Mouse (Mus musculus) thymus, postnatal 14 days (tissue): ENCODE results near the gene Dnaja3.
A peak's percentile ranks its signal among the peaks of the same experiment; 100 is the strongest.
"Not testable (repeated sequence)": the region's sequence is repeated elsewhere in the genome, so short reads cannot be mapped to it uniquely, and the experiment has no call there.

Experiments
- DNase-seq: peaks from one replicate; pipeline ENCODE4 v3.0.0; 2021

The Dnaja3 gene

DNA sequence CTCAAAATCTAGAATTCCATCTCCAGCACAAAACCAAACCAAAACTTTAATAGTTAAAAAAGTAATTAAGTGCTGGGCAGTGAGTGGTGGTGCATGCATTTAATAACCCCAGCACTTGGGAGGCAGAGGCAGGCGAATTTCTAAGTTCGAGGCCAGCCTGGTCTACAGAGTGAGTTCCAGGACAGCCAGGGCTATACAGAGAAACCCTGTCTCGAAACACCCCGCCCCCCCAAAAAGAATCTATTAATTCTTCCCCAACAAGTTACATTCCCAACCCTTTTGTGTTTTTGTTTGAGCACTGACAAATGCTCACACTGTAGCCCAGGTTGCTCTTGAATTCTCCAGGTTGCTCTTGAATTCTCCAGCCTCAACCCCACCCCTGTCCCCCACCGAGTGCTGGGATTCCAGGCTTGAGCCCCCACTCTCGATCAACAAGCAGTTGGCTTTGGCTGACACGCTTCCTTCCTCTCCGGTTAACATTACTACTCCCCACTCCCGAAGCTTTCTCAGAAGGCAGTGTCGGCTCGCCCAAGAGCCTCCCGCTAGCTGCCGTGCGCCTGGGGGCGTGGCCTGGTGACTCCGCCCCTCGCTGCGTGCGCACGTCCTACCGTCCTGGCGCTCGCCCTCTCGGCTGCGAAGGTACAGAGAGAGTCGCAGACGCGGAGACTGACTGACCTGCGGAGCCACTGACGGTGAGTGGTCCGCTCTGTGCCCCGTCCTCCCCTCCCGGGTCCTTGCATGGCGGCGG, 86.2 kb downstream of the Dnaja3 start, which contains the start of gene Hmox2:
Hmox2 (plus strand) TSS at position 582 of the 748 bp plus-strand sequence.
- DNase-seq, result peak; percentile 97

DNA sequence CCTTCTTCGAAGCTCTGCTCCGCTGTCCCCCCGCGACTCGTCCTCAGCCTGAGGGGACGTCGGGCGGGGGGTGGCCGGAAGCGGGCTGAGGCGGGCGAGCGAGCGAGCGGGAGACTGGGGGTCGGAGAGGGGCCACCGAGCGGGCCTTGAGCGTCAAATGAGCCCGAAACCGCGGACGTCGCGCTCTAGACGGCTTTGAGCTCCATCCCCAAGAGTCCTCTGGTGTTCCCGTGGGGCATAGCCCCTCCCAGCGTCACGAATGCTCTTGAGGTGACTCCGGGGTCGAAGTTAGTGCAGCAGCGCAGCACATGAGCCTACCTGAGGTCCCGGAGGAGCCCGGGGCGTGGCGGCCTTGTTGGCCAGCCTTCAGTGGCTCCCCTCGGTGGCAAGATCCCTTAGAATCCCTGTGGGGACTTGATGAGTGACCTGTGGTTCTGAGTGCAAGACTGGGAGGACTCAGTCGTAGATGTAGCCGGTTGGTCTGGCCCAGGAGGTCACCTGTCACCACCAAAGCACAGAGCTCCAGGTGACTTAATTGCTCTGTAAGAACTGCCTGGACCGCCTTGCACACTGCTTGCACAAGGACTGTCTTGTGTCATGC, 86.8 kb downstream of the Dnaja3 start:
- DNase-seq, result no peak

DNA sequence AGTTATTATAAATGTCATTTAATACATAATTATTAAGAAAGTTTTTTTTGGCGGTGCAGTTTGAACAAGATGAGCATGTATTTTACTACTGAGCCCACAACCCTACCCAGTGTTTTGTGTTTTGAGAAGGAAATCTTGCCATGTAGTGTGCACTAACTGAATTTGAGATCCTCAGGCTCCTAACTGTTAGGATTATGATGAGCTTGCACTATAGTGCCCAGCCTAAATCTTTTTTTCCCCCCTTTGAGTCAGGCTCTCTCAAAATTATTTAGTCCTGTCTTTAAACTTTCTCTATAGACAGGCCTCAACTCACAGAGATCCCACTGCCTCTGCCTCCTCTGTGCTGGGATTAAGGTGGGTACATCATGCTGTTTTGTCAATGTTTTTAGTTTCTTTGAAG, 87.7 kb downstream of the Dnaja3 start:
- no peak for DNase-seq

DNA sequence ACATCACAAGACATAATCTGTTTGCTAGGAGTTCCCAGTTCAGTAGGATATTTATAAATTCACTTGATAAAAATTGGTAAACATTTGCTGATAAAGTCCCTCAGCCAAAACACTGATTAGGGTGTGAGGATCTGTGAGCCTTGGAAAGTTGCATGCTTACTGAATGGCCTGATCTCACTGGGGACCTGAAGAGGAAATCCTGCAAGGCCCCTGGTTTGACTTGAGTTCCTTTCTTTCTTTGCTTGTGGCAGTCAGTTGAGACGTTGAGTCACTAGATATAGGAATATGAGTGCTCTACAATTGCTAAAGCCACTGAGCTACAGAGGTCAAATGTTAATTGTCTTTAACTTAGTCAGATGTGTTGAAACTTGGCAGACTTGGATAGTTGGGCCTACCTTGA, 88.2 kb downstream of the Dnaja3 start:
- no peak for DNase-seq

DNA sequence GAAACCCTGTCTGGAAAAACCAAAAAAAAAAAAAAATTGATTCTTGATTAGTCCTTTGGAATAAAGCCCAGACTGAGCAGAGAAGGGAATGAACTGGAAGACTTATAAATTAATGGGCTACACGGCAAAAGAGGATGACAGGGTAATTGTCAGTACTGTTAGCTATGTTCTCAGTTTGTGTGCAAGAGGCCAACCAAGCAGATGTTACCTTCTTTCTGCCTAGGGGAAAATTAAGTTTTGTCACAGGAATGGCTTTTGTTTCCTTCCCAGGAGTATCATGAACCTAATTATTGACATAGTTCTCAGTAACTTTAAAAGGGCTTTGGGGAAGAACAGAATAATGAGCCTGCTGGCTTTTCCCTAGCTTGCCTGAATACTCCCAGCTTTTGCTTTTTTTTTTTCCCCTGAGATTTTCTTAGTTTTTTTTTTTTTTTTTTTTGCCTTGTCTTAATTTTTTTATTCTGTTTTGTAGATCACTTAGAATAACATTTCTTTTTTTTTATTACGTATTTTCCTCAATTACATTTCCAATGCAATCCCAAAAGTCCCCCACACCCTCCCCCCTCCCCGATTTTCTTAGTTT, 91.1 kb downstream of the Dnaja3 start:
- DNase-seq, result no peak

DNA sequence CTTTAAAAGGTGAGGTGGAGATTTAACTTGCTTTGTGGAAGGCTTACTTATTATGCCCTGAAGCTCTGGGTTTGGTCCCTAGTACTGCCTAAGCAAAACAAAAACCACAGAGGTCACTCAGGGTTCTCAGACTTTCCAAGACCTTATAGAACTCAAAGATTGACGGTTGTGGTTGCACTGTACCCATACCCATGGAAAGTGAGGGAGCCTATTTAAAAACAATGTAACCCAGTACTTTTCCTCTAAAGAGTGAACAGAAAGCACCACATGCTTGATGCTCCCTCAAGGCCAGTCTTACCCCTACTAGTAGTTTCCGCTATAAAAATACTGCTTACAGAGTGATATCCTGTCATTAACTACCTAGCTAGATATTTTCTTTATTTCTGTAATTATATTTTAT, 96.5 kb downstream of the Dnaja3 start:
- DNase-seq, result no peak

DNA sequence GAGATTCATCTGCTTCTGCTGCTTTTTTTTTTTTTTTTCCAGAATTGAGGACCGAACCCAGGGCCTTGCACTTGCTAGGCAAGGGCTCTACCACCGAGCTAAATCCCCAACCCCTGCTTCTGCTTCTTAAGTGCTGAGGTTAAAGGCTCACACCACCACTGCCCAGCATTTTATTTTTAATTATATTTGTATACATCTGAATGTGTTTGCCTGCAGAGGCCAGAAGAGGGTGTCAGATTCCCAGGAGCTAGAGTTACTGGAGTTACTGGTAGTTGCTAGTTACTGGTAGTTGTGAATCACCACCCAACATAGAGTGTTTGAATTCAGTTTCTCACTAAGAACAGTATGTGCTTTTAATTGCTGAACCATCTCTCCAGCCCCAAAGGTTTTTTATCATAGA, 100.2 kb downstream of the Dnaja3 start:
- no peak for DNase-seq

DNA sequence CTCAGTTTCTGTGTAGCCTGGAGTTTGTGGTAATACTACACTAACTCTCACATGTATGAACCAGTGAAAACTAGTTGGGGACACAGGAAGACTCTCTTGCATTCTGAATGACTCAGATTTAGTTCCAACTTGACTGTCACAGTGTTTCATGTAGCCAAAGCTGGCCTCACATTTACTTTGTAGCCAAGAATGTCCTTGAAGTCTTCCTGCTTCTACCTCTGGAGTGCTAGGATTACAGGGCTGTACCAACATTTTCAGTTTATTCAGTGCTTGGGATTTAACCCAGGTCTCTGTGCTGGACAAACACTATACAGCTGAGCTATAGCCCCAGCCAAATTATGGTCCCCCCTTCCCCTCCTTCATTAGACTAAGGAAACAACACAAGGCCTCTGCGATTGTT, 102.4 kb downstream of the Dnaja3 start:
- no peak for DNase-seq

DNA sequence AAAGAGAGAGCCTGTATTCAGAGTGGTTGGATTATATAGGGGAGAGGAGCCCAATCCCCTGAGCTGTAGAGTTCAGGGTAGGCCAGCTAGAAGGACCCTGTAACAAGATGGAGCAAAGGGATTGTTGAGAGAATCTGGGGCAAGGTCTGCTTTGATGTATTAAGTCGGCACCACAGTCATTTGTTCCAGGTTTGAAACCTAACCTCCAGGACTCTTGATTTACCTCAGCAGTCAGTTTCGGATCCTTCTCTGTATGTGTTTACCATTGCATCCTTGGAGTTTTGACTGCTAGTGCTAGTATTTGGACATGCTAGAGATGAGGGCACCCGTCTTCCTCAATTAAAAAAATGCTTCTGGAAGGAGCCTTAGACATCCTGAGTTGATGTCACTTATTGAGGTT, 112.4 kb downstream of the Dnaja3 start:
- DNase-seq, result no peak

DNA sequence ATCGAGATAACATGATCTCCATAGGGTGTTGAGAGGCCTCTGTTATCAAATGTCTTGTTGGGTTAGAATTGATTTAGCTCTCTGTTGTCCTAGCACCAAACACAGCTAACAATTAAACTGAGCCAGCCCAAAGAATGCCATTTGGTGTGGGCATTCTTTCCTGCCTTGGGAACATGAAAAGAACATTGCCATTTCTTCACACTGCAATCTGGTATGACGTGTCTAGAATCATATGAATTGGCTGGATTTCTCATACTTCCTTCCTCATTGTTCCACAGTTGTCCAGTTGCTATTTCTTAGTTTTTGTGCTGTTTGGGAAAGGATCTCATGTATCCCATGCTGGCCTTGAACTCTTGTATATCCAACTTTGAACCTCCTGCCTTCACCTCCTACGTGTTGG, 114.3 kb downstream of the Dnaja3 start:
- no peak for DNase-seq

DNA sequence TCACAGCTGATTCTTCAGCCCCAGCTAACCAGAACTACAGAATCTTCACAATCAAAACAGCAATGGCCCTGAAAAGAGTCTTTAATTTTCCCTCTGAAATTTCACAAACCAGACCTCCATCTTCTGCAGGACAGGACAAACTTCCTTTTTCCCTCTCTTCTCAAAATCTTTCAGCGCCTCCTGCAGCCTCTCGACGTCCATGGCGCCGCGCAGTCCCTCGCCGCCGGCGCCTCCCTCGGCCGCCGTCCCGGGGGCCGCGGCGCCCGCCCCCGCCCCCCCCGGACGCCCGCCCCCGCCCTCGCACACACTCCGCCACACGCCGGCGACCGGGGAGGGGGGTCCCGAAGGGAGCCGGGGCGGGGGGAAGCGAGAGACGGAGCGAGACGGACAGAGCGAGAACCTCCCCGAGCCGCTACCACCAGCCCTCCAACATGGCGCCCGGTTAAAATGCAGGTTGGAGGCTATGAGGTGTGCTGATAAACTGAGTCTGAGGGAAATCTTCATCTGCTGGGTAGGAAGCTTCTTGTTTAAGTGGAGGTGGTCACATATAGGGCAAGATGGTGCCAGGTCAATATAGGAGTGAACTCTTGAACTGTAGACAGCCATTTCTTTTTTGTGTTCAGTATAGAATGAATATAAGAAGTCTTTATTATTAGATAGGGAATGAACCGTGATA, 117.0 kb downstream of the Dnaja3 start:
- DNase-seq, result not testable (repeated sequence)
